Mouse (Mus musculus): ENCODE measurements around the gene Gpr4. TPM values are rescaled to one million over a fixed set of nuclear protein-coding genes. Genes with fewer than 3 reads are reported as not detected.

The Gpr4 gene
- total RNA-seq, 2 experiments from 2014 or later: 2.4 to 3.8 TPM

GRCm38 (mm10) chr7:19230041-19230580 lies 17.8 kb downstream of the Gpr4 start:
- no peak for TF ChIP-seq CTCF (IDR thresholded peaks at IDR 0.05)
- no peak overlapping the region for H3K4me3 ChIP-seq
- H3K27ac ChIP-seq: no peak overlapping the region
- intact Hi-C loops (cut with DNase I): no loop called here
- no peak for DNase-seq (ENCODE audit: extremely low spot score in 1 of 2, low spot score in 2 of 2)

- no peak for DNase-seq (ENCODE audit: extremely low spot score in 1 of 2, low spot score in 2 of 2)
- no peak overlapping the region for H3K27ac ChIP-seq
- TF ChIP-seq CTCF (IDR thresholded peaks at IDR 0.05): no peak
- intact Hi-C loops (cut with DNase I): no loop called here
- H3K4me3 ChIP-seq: no peak overlapping the region
Observed at GRCm38 (mm10) chr7:19230899-19231298, 18.6 kb downstream of the Gpr4 start.

- intact Hi-C loops (cut with DNase I): no loop called here
- Histone ChIP-seq H3K4me3 (no peak overlapping the region), H3K27ac (no peak overlapping the region)
- DNase-seq (ENCODE audit: extremely low spot score in 1 of 2, low spot score in 2 of 2): no peak
- no peak for TF ChIP-seq CTCF (IDR thresholded peaks at IDR 0.05)
Observed at GRCm38 (mm10) chr7:19231849-19232248, 19.5 kb downstream of the Gpr4 start.

- H3K27ac ChIP-seq: no peak overlapping the region
- H3K4me3 ChIP-seq: no peak overlapping the region
- intact Hi-C loops (cut with DNase I): no loop called here
- DNase-seq (ENCODE audit: extremely low spot score in 1 of 2, low spot score in 2 of 2): no peak
- TF ChIP-seq CTCF (IDR thresholded peaks at IDR 0.05): no peak
Observed at GRCm38 (mm10) chr7:19234652-19235051, 22.3 kb downstream of the Gpr4 start.

GRCm38 (mm10) chr7:19235092-19235671 lies 22.8 kb downstream of the Gpr4 start:
- intact Hi-C loops (cut with DNase I): no loop called here

GRCm38 (mm10) chr7:19236411-19236810 lies 24.1 kb downstream of the Gpr4 start:
- Histone ChIP-seq H3K27ac (no peak overlapping the region), H3K4me3 (no peak overlapping the region)
- DNase-seq (ENCODE audit: extremely low spot score in 1 of 2, low spot score in 2 of 2): no peak
- intact Hi-C loops (cut with DNase I): no loop called here
- no peak for TF ChIP-seq CTCF (IDR thresholded peaks at IDR 0.05)

More at GRCm38 (mm10) chr7:19235092-19235671, 22.8 kb downstream of the Gpr4 start:
- no peak overlapping the region for H3K27ac ChIP-seq
- no peak for DNase-seq (ENCODE audit: extremely low spot score in 1 of 2, low spot score in 2 of 2)
- no peak overlapping the region for H3K4me3 ChIP-seq
- no peak for TF ChIP-seq CTCF (IDR thresholded peaks at IDR 0.05)

GRCm38 (mm10) chr7:19238344-19238743 lies 26.0 kb downstream of the Gpr4 start:
- intact Hi-C loops (cut with DNase I): loop anchor here (2.0 kb wide), 1 partner anchor 38 kb away; no protein-coding TSS in a partner anchor

GRCm38 (mm10) chr7:19239423-19239822 lies 27.1 kb downstream of the Gpr4 start:
- Histone ChIP-seq H3K4me3 (no peak overlapping the region), H3K27ac (no peak overlapping the region)
- DNase-seq (ENCODE audit: extremely low spot score in 1 of 2, low spot score in 2 of 2): peak; percentile 87 to 94
- peak; percentile 99 for TF ChIP-seq CTCF (IDR thresholded peaks at IDR 0.05)
- intact Hi-C loops (cut with DNase I): loop anchor here (1.0 to 2.0 kb wide), 3 partner anchors 37 to 103 kb away; no protein-coding TSS in a partner anchor

More at GRCm38 (mm10) chr7:19238344-19238743, 26.0 kb downstream of the Gpr4 start:
- no peak overlapping the region for H3K4me3 ChIP-seq
- H3K27ac ChIP-seq: no peak overlapping the region
- TF ChIP-seq CTCF (IDR thresholded peaks at IDR 0.05): no peak
- DNase-seq (ENCODE audit: extremely low spot score in 1 of 2, low spot score in 2 of 2): no peak

GRCm38 (mm10) chr7:19239986-19240385 lies 27.6 kb downstream of the Gpr4 start:
- DNase-seq (ENCODE audit: extremely low spot score in 1 of 2, low spot score in 2 of 2): no peak
- no peak overlapping the region for H3K4me3 ChIP-seq
- intact Hi-C loops (cut with DNase I): loop anchor here (1.0 to 2.0 kb wide), 3 partner anchors 37 to 102 kb away; no protein-coding TSS in a partner anchor
- no peak for TF ChIP-seq CTCF (IDR thresholded peaks at IDR 0.05)
- H3K27ac ChIP-seq: no peak overlapping the region

GRCm38 (mm10) chr7:19240905-19241463 lies 28.6 kb downstream of the Gpr4 start:
- 0 out of 2 replicates have a peak overlapping the region, but pooled peaks have one; percentile 12 for H3K27ac ChIP-seq
- TF ChIP-seq CTCF (IDR thresholded peaks at IDR 0.05): no peak
- peak in 1 of 2 experiments; percentile 38 for DNase-seq (ENCODE audit: extremely low spot score in 1 of 2, low spot score in 2 of 2)
- intact Hi-C loops (cut with DNase I): no loop called here
- no peak overlapping the region for H3K4me3 ChIP-seq

GRCm38 (mm10) chr7:19242005-19242404 lies 29.7 kb downstream of the Gpr4 start:
- H3K27ac ChIP-seq: no peak overlapping the region
- intact Hi-C loops (cut with DNase I): no loop called here
- DNase-seq (ENCODE audit: extremely low spot score in 1 of 2, low spot score in 2 of 2): no peak
- no peak for TF ChIP-seq CTCF (IDR thresholded peaks at IDR 0.05)
- H3K4me3 ChIP-seq: no peak overlapping the region

- peak overlapping the region; percentile 34; the same call in 1 of the 2 replicates for H3K27ac ChIP-seq
- DNase-seq (ENCODE audit: extremely low spot score in 1 of 2, low spot score in 2 of 2): peak in 1 of 2 experiments; percentile 42
- intact Hi-C loops (cut with DNase I): no loop called here
Observed at GRCm38 (mm10) chr7:19243858-19244257, 31.5 kb downstream of the Gpr4 start.

More at GRCm38 (mm10) chr7:19243858-19244257, 31.5 kb downstream of the Gpr4 start:
- no peak for TF ChIP-seq CTCF (IDR thresholded peaks at IDR 0.05)
- no peak overlapping the region for H3K4me3 ChIP-seq

Data from left cerebral cortex, adult 2 months (tissue).